Mouse (Mus musculus) MEL (cell line): ENCODE measurements around the gene Zdhhc16. TPM values are rescaled to one million over a fixed set of nuclear protein-coding genes. Genes with fewer than 3 reads are reported as not detected.
"Not testable (repeated sequence)": the region's sequence is repeated elsewhere in the genome, so short reads cannot be mapped to it uniquely, and the experiment has no call there.

ENCODE experiments used
- DNase-seq: peaks from one replicate; pipeline ENCODE4 v3.0.0; 2011; ENCODE audit warnings: low read depth, low spot score
- H3K27ac ChIP-seq: 2 replicates; pipeline ENCODE4 v1.5.1; 2012; ENCODE audit warnings: low read depth, mild to moderate bottlenecking, control low read depth, low read length, moderate library complexity; ENCODE audit not compliant: control insufficient read depth
- H3K27me3 ChIP-seq, 2 experiments: fragments of 150-350 bp in 1 of 2; sonication (generic) in 1 of 2; 2 replicates each; pipeline ENCODE4 v1.6.1; 2012; ENCODE audit warnings: low read length in 2 of 2, mild to moderate bottlenecking in 2 of 2, improper control_type of control experiment in 1 of 2, moderate library complexity in 1 of 2; ENCODE audit not compliant: insufficient read depth in 2 of 2, control insufficient read depth in 1 of 2
- H3K36me3 ChIP-seq, 2 experiments: 2 replicates each; pipeline ENCODE4 v1.6.1; 2012 to 2014; ENCODE audit warnings: low read length in 2 of 2, improper control_type of control experiment in 1 of 2, inconsistent platforms in 1 of 2, mild to moderate bottlenecking in 1 of 2; ENCODE audit not compliant: insufficient read depth in 2 of 2, control insufficient read depth in 1 of 2
- H3K4me1 ChIP-seq, 2 experiments: fragments of 150-350 bp in 1 of 2; sonication (generic) in 1 of 2; 2 replicates each; pipeline ENCODE4 v1.6.1; 2012; ENCODE audit warnings: low read length in 2 of 2, improper control_type of control experiment in 1 of 2, mild to moderate bottlenecking in 1 of 2; ENCODE audit not compliant: insufficient read depth in 2 of 2, control insufficient read depth in 1 of 2
- H3K4me3 ChIP-seq, 2 experiments: fragments of 150-350 bp in 1 of 2; sonication (generic) in 1 of 2; 2 replicates each; pipeline ENCODE4 v1.5.1; 2012; ENCODE audit warnings: low read depth in 2 of 2, low read length in 2 of 2, mild to moderate bottlenecking in 2 of 2, moderate library complexity in 2 of 2, control low read depth in 1 of 2, improper control_type of control experiment in 1 of 2; ENCODE audit not compliant: control insufficient read depth in 1 of 2, insufficient read depth in 1 of 2
- H3K79me2 ChIP-seq: 2 replicates; pipeline ENCODE4 v1.6.1; 2012; ENCODE audit warnings: mild to moderate bottlenecking, low read length, moderate library complexity; ENCODE audit not compliant: control insufficient read depth, poor library complexity, insufficient read depth
- H3K9ac ChIP-seq: 2 replicates; pipeline ENCODE4 v1.6.1; 2012; ENCODE audit warnings: low read depth, mild to moderate bottlenecking, control low read depth, low read length, moderate library complexity; ENCODE audit not compliant: control insufficient read depth, poor library complexity, severe bottlenecking
- H3K9me3 ChIP-seq: fragments of 150-350 bp; sonication (generic); replicated peaks from 2 replicates; pipeline ENCODE4 v1.6.1; 2012; ENCODE audit warnings: mild to moderate bottlenecking, low read length, improper control_type of control experiment, moderate library complexity; ENCODE audit not compliant: insufficient read depth
- BHLHE40 ChIP-seq: IDR thresholded peaks from 2 replicates; pipeline ENCODE4 v1.6.1; 2012; ENCODE audit warnings: low read depth, mild to moderate bottlenecking, inconsistent platforms, low read length, improper control_type of control experiment, borderline replicate concordance
- CHD2 ChIP-seq: IDR thresholded peaks from 2 replicates; pipeline ENCODE4 v1.6.1; 2011; ENCODE audit warnings: low read length, improper control_type of control experiment
- CTCF ChIP-seq, 3 experiments: IDR thresholded peaks in 2 of 3; conservative IDR thresholded peaks in 1 of 3; 2 replicates each; pipeline ENCODE4 v1.5.1; 2011 to 2012; ENCODE audit warnings: low read length in 3 of 3, low read depth in 2 of 3, mild to moderate bottlenecking in 2 of 3, improper control_type of control experiment in 1 of 3, inconsistent platforms in 1 of 3, mixed read lengths in 1 of 3, moderate library complexity in 1 of 3; ENCODE audit not compliant: control insufficient read depth in 1 of 3, insufficient read depth in 1 of 3, poor library complexity in 1 of 3, severe bottlenecking in 1 of 3
- ELF1 ChIP-seq: IDR thresholded peaks from 2 replicates; pipeline ENCODE4 v1.6.1; 2014; ENCODE audit warnings: low read depth, mild to moderate bottlenecking, inconsistent platforms, low read length, improper control_type of control experiment, moderate library complexity
- EP300 ChIP-seq, 2 experiments: IDR thresholded peaks; 2 replicates each; pipeline ENCODE4 v1.6.1; 2011; ENCODE audit warnings: improper control_type of control experiment in 2 of 2, low read length in 2 of 2, low read depth in 1 of 2, mild to moderate bottlenecking in 1 of 2
- ETS1 ChIP-seq: IDR thresholded peaks from 2 replicates; pipeline ENCODE4 v1.6.1; 2012; ENCODE audit warnings: low read depth, mild to moderate bottlenecking, inconsistent platforms, low read length, improper control_type of control experiment, moderate library complexity
- GABPA ChIP-seq: IDR thresholded peaks from 2 replicates; pipeline ENCODE4 v1.6.1; 2012; ENCODE audit warnings: low read depth, mild to moderate bottlenecking, inconsistent platforms, low read length, improper control_type of control experiment, moderate library complexity
- KAT2A ChIP-seq: conservative IDR thresholded peaks from 2 replicates; pipeline ENCODE4 v1.6.1; 2012; ENCODE audit warnings: low read depth, low read length, improper control_type of control experiment, inconsistent platforms
- MEF2A ChIP-seq: IDR thresholded peaks from 2 replicates; pipeline ENCODE4 v1.6.1; 2014; ENCODE audit warnings: low read depth, mild to moderate bottlenecking, inconsistent platforms, low read length, improper control_type of control experiment; ENCODE audit not compliant: poor library complexity, insufficient replicate concordance, severe bottlenecking; ENCODE audit errors: extremely low read depth
- MXI1 ChIP-seq: IDR thresholded peaks from 2 replicates; pipeline ENCODE4 v1.6.1; 2011; ENCODE audit warnings: mild to moderate bottlenecking, low read depth, low read length, improper control_type of control experiment
- MYB ChIP-seq: IDR thresholded peaks from 2 replicates; pipeline ENCODE4 v1.6.1; 2011; ENCODE audit warnings: mild to moderate bottlenecking, low read depth, low read length, improper control_type of control experiment
- MYC ChIP-seq: IDR thresholded peaks from 2 replicates; pipeline ENCODE4 v1.6.1; 2011; ENCODE audit warnings: low read depth, mild to moderate bottlenecking, low read length, improper control_type of control experiment, moderate library complexity
- POLR2AphosphoS5 ChIP-seq: IDR thresholded peaks from 2 replicates; pipeline ENCODE4 v1.6.1; 2012; ENCODE audit warnings: low read depth, borderline replicate concordance, mild to moderate bottlenecking, inconsistent platforms, low read length, moderate library complexity, mixed read lengths
- RAD21 ChIP-seq: IDR thresholded peaks from 2 replicates; pipeline ENCODE4 v1.6.1; 2011; ENCODE audit warnings: mild to moderate bottlenecking, low read depth, low read length, improper control_type of control experiment
- SIN3A ChIP-seq: IDR thresholded peaks from 2 replicates; pipeline ENCODE4 v1.6.1; 2012; ENCODE audit warnings: low read length, improper control_type of control experiment, inconsistent platforms
- SMC3 ChIP-seq: IDR thresholded peaks from 2 replicates; pipeline ENCODE4 v1.6.1; 2011; ENCODE audit warnings: low read depth, low read length, improper control_type of control experiment
- TBP ChIP-seq: IDR thresholded peaks from 2 replicates; pipeline ENCODE4 v1.8.0; 2011; ENCODE audit warnings: low read depth, low read length, improper control_type of control experiment
- TCF12 ChIP-seq: IDR thresholded peaks from 2 replicates; pipeline ENCODE4 v1.6.1; 2014; ENCODE audit warnings: low read depth, mild to moderate bottlenecking, inconsistent platforms, low read length, improper control_type of control experiment, moderate library complexity
- polyA plus RNA-seq, 2 experiments: library from polyadenylated mRNA; stranded (reverse) in 1 of 2; unstranded in 1 of 2; fragments of >175 nt in 1 of 2; fragments of >200 nt in 1 of 2; gene quantifications; 2 replicates each; pipeline versions ENCODE4 v1.2.1 to v1.2.4; 2012; ENCODE audit warnings: low replicate concordance in 2 of 2, low read depth in 1 of 2; ENCODE audit not compliant: insufficient read length in 2 of 2, insufficient read depth in 1 of 2, missing spikeins in 1 of 2
- total RNA-seq: library from RNA; depleted of rRNA; stranded (reverse); fragments of 300-350 nt; gene quantifications from 2 replicates; pipeline ENCODE4 v1.2.3, GENCODE M21; 2012

The Zdhhc16 gene
- total and polyA plus RNA-seq, 3 experiments, result 99.2 to 128 TPM; not detected in 1

DNA sequence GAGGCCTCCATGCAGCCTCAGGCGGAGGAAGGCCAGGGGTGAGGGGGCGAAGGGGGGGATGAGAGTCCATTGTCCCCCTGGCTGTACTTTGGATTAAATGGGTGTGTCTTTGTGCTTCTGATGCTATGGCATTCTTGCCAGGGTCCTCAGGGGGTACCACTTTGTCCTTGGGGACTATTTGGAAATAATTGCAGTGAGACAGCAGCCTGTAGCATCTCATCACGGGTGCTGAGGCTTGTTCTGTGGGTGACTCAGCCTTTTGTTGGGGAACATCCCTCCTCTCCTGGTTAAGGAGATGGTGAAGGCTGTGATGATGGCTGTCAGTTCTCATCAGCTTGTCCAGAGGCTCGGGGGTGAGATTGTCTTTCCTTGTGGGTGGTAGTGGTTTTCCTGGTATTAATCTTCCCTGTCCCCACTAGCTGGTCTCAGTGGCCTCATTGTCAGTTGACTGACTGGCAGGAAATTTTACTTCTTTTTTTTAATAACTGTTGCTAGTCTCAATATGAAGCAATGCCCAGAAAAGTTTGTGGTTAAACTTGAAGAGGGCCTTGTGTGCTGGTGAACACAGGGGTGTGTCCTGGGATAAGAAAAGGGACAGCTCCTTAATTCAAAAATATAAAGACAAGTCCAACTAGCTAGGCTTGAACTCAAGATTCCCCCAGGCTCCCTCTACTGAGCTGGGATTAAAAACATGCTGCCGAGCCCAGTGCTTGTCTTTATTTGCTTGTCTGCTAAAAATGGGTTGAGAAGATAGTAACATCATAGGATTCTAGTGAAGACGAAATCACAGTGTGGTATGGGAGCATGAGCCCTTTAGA lies 19.3 kb upstream of the Zdhhc16 start:
- DNase-seq, result peak; percentile 59
- H3K9ac ChIP-seq, result peak overlapping the region; percentile 81
- H3K79me2 ChIP-seq, result peaks cover 33% of the 10 kb centered on the region
- H3K4me3 ChIP-seq, result peak overlapping the region; percentile 80 to 85
- peaks cover 9 to 16% of the 10 kb centered on the region in 2 experiments for H3K4me1 ChIP-seq
- H3K27ac ChIP-seq, result peak overlapping the region; percentile 12; the same call in 1 of the 2 replicates
- H3K36me3 ChIP-seq, result peaks cover 26 to 27% of the 10 kb centered on the region in 2 experiments
- no peaks in the 10 kb centered on the region for H3K27me3 ChIP-seq
- H3K9me3 ChIP-seq, result no peaks in the 10 kb centered on the region
- TF ChIP-seq SMC3, result 0 out of 2 replicates have a peak, but pooled peaks have one; percentile 2
- TF ChIP-seq TCF12, result peak; percentile 19; the same call in 1 of the 2 replicates
- TF ChIP-seq MYB, result peak; percentile 18; the same call in 1 of the 2 replicates
- TF ChIP-seq TBP, result no peak
- TF ChIP-seq GABPA, result no peak
- TF ChIP-seq ELF1, result 0 out of 2 replicates have a peak, but pooled peaks have one; percentile 21
- TF ChIP-seq MEF2A, result no peak
- 0 out of 2 replicates have a peak, but pooled peaks have one; percentile 40 for TF ChIP-seq ETS1
- TF ChIP-seq BHLHE40, result no peak
- TF ChIP-seq CHD2, result no peak
- no peak for TF ChIP-seq KAT2A
- no peak for TF ChIP-seq RAD21
- peak; percentile 40 to 62; a peak in 2 of 4 replicates for TF ChIP-seq EP300 (IDR thresholded peaks at IDR 0.05; ENCODE audit: low read depth in 1 of 2, low read length in 2 of 2)
- no peak for TF ChIP-seq POLR2AphosphoS5

DNA sequence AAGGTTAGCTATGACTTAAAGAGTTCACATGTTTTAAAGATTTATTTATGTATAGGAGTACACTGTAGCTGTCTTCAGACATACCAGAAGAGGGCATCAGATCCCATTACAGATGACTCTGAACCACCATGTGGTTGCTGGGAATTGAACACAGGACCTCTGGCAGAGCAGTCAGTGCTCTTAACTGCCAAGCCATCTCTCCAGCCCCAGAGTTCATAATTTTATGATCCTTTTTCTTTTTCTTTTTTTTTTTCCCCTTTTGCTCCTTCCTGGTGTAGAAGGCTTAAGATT lies 18.7 kb upstream of the Zdhhc16 start:
- Histone ChIP-seq H3K4me3 (peak overlapping the region in 1 of 2 experiments; percentile 85; a peak in 1 of 4 replicates), H3K79me2 (peaks cover 33% of the 10 kb centered on the region)
- not testable (repeated sequence) for H3K9me3 ChIP-seq
- TF ChIP-seq SMC3 (peak; percentile 18; the same call in 1 of the 2 replicates), MYC (peak; percentile 69; the same call in 1 of the 2 replicates), MXI1 (peak; percentile 56; the same call in 1 of the 2 replicates), TBP (0 out of 2 replicates have a peak, but pooled peaks have one; percentile 7), SIN3A (peak; percentile 50), CTCF (IDR thresholded peaks at IDR 0.05 in 2 of 3, conservative IDR thresholded peaks at IDR 0.05 in 1 of 3; ENCODE audit: control insufficient read depth in 1 of 3, insufficient read depth in 1 of 3, low read depth in 2 of 3, low read length in 3 of 3, poor library complexity in 1 of 3, severe bottlenecking in 1 of 3) (peak; percentile 10 to 35 (median 20); a peak in 3 of 6 replicates)
- TF ChIP-seq, all 39 proteins: peak for 6; not testable (repeated sequence) for 33
- peaks cover 26 to 27% of the 10 kb centered on the region in 2 experiments for H3K36me3 ChIP-seq
- not testable (repeated sequence) for H3K9ac ChIP-seq, H3K27me3 ChIP-seq, H3K27ac ChIP-seq
- peak; percentile 54 for DNase-seq
- H3K4me1 ChIP-seq, result peaks cover 9 to 16% of the 10 kb centered on the region in 2 experiments
